Mouse (Mus musculus): ENCODE results near the gene Mia3. TPM values are rescaled to one million over a fixed set of nuclear protein-coding genes. Genes with fewer than 3 reads are reported as not detected.
"Not testable (repeated sequence)": the region's sequence is repeated elsewhere in the genome, so short reads cannot be mapped to it uniquely, and the experiment has no call there.

The Mia3 gene
- polyA plus RNA-seq, 1 experiment from 2014 or later: 110 TPM

GRCm38 (mm10) chr1:183322496-183322895 is 46.9 kb downstream of the Mia3 start:
- DNase-seq (ENCODE audit: low spot score); ATAC-seq (ENCODE audit: insufficient read depth, low FRiP score, low TSS enrichment): not testable (repeated sequence)

GRCm38 (mm10) chr1:183320708-183321107 is 48.6 kb downstream of the Mia3 start:
- DNase-seq (ENCODE audit: low spot score): no peak
- Histone ChIP-seq H3K9ac (ENCODE audit: low read length) (no peak overlapping the region), H3K36me3 (ENCODE audit: control insufficient read depth, insufficient read depth, low read length) (peaks cover 6% of the 10 kb centered on the region; the same call in 1 of the 2 replicates), H3K4me3 (ENCODE audit: low read depth, low read length) (no peak overlapping the region), H3K9me3 (ENCODE audit: control insufficient read depth, low read length) (no peaks in the 10 kb centered on the region), H3K4me1 (ENCODE audit: control insufficient read depth, insufficient read depth, low read length) (no peaks in the 10 kb centered on the region), H3K27ac (ENCODE audit: low read depth, low read length) (no peak overlapping the region), H3K4me2 (ENCODE audit: low read depth) (no peak overlapping the region), H3K27me3 (ENCODE audit: control insufficient read depth, insufficient read depth, low read length) (no peaks in the 10 kb centered on the region)
- 82% methylated on average over 3 of the region's 3 CpGs for WGBS
- no peak for ATAC-seq (ENCODE audit: insufficient read depth, low FRiP score, low TSS enrichment)

More at GRCm38 (mm10) chr1:183322496-183322895, 46.9 kb downstream of the Mia3 start:
- H3K4me3 ChIP-seq (ENCODE audit: low read depth, low read length); H3K27ac ChIP-seq (ENCODE audit: low read depth, low read length); H3K4me2 ChIP-seq (ENCODE audit: low read depth); H3K9me3 ChIP-seq (ENCODE audit: control insufficient read depth, low read length); H3K4me1 ChIP-seq (ENCODE audit: control insufficient read depth, insufficient read depth, low read length); H3K27me3 ChIP-seq (ENCODE audit: control insufficient read depth, insufficient read depth, low read length); H3K9ac ChIP-seq (ENCODE audit: low read length): not testable (repeated sequence)
- 98% methylated on average over 5 of the region's 5 CpGs for WGBS
- peaks cover 13% of the 10 kb centered on the region for H3K36me3 ChIP-seq (ENCODE audit: control insufficient read depth, insufficient read depth, low read length)

GRCm38 (mm10) chr1:183315783-183316182 is 53.6 kb downstream of the Mia3 start:
- Histone ChIP-seq H3K4me2 (ENCODE audit: low read depth) (no peak overlapping the region), H3K27me3 (ENCODE audit: control insufficient read depth, insufficient read depth, low read length) (no peaks in the 10 kb centered on the region), H3K9ac (ENCODE audit: low read length) (no peak overlapping the region), H3K36me3 (ENCODE audit: control insufficient read depth, insufficient read depth, low read length) (peaks cover 6% of the 10 kb centered on the region), H3K4me3 (ENCODE audit: low read depth, low read length) (no peak overlapping the region), H3K9me3 (ENCODE audit: control insufficient read depth, low read length) (no peaks in the 10 kb centered on the region), H3K27ac (ENCODE audit: low read depth, low read length) (no peak overlapping the region), H3K4me1 (ENCODE audit: control insufficient read depth, insufficient read depth, low read length) (no peaks in the 10 kb centered on the region)
- DNase-seq (ENCODE audit: low spot score) (no peak), ATAC-seq (ENCODE audit: insufficient read depth, low FRiP score, low TSS enrichment) (no peak)
- 92% methylated on average over 2 of the region's 2 CpGs for WGBS

- no peak for ATAC-seq (ENCODE audit: insufficient read depth, low FRiP score, low TSS enrichment)
These were observed 57.3 kb downstream of the Mia3 start for GRCm38 (mm10) chr1:183312076-183312475.

GRCm38 (mm10) chr1:183309601-183310000 is 59.8 kb downstream of the Mia3 start:
- not testable (repeated sequence) for H3K4me2 ChIP-seq (ENCODE audit: low read depth); H3K4me3 ChIP-seq (ENCODE audit: low read depth, low read length); H3K4me1 ChIP-seq (ENCODE audit: control insufficient read depth, insufficient read depth, low read length); H3K9ac ChIP-seq (ENCODE audit: low read length); H3K9me3 ChIP-seq (ENCODE audit: control insufficient read depth, low read length); H3K27me3 ChIP-seq (ENCODE audit: control insufficient read depth, insufficient read depth, low read length); H3K36me3 ChIP-seq (ENCODE audit: control insufficient read depth, insufficient read depth, low read length); DNase-seq (ENCODE audit: low spot score); ATAC-seq (ENCODE audit: insufficient read depth, low FRiP score, low TSS enrichment); H3K27ac ChIP-seq (ENCODE audit: low read depth, low read length)
- 64% methylated on average over 2 of the region's 2 CpGs for WGBS

More at GRCm38 (mm10) chr1:183312076-183312475, 57.3 kb downstream of the Mia3 start:
- DNase-seq (ENCODE audit: low spot score): no peak
- Histone ChIP-seq H3K4me1 (ENCODE audit: control insufficient read depth, insufficient read depth, low read length) (no peaks in the 10 kb centered on the region), H3K36me3 (ENCODE audit: control insufficient read depth, insufficient read depth, low read length) (peaks cover 6% of the 10 kb centered on the region), H3K9ac (ENCODE audit: low read length) (no peak overlapping the region), H3K4me2 (ENCODE audit: low read depth) (no peak overlapping the region), H3K9me3 (ENCODE audit: control insufficient read depth, low read length) (no peaks in the 10 kb centered on the region), H3K27ac (ENCODE audit: low read depth, low read length) (no peak overlapping the region), H3K4me3 (ENCODE audit: low read depth, low read length) (no peak overlapping the region), H3K27me3 (ENCODE audit: control insufficient read depth, insufficient read depth, low read length) (no peaks in the 10 kb centered on the region)
- WGBS: 93% methylated on average over 2 of the region's 2 CpGs

- Histone ChIP-seq H3K4me2 (ENCODE audit: low read depth) (no peak overlapping the region), H3K27ac (ENCODE audit: low read depth, low read length) (no peak overlapping the region), H3K9ac (ENCODE audit: low read length) (no peak overlapping the region), H3K4me1 (ENCODE audit: control insufficient read depth, insufficient read depth, low read length) (no peaks in the 10 kb centered on the region), H3K4me3 (ENCODE audit: low read depth, low read length) (no peak overlapping the region), H3K9me3 (ENCODE audit: control insufficient read depth, low read length) (no peaks in the 10 kb centered on the region), H3K27me3 (ENCODE audit: control insufficient read depth, insufficient read depth, low read length) (no peaks in the 10 kb centered on the region), H3K36me3 (ENCODE audit: control insufficient read depth, insufficient read depth, low read length) (peaks cover 2% of the 10 kb centered on the region; the same call in 1 of the 2 replicates)
- WGBS: 84% methylated on average over 1 of the region's 1 CpGs
- ATAC-seq (ENCODE audit: insufficient read depth, low FRiP score, low TSS enrichment): no peak
- no peak for DNase-seq (ENCODE audit: low spot score)
These were observed 60.9 kb downstream of the Mia3 start for GRCm38 (mm10) chr1:183308476-183308875.

GRCm38 (mm10) chr1:183307555-183307954 is 61.8 kb downstream of the Mia3 start:
- Histone ChIP-seq H3K27me3 (ENCODE audit: control insufficient read depth, insufficient read depth, low read length) (no peaks in the 10 kb centered on the region), H3K9me3 (ENCODE audit: control insufficient read depth, low read length) (no peaks in the 10 kb centered on the region), H3K9ac (ENCODE audit: low read length) (no peak overlapping the region), H3K4me2 (ENCODE audit: low read depth) (no peak overlapping the region), H3K27ac (ENCODE audit: low read depth, low read length) (no peak overlapping the region), H3K36me3 (ENCODE audit: control insufficient read depth, insufficient read depth, low read length) (no peaks in the 10 kb centered on the region), H3K4me1 (ENCODE audit: control insufficient read depth, insufficient read depth, low read length) (no peaks in the 10 kb centered on the region), H3K4me3 (ENCODE audit: low read depth, low read length) (no peak overlapping the region)
- DNase-seq (ENCODE audit: low spot score) (no peak), ATAC-seq (ENCODE audit: insufficient read depth, low FRiP score, low TSS enrichment) (no peak)
- 79% methylated on average over 3 of the region's 3 CpGs for WGBS

GRCm38 (mm10) chr1:183299161-183299560 is 70.2 kb downstream of the Mia3 start:
- DNase-seq (ENCODE audit: low spot score): peak; percentile 89
- Histone ChIP-seq H3K36me3 (ENCODE audit: control insufficient read depth, insufficient read depth, low read length) (no peaks in the 10 kb centered on the region), H3K27ac (ENCODE audit: low read depth, low read length) (no peak overlapping the region), H3K4me1 (ENCODE audit: control insufficient read depth, insufficient read depth, low read length) (no peaks in the 10 kb centered on the region), H3K4me3 (ENCODE audit: low read depth, low read length) (no peak overlapping the region), H3K9ac (ENCODE audit: low read length) (no peak overlapping the region), H3K27me3 (ENCODE audit: control insufficient read depth, insufficient read depth, low read length) (no peaks in the 10 kb centered on the region), H3K9me3 (ENCODE audit: control insufficient read depth, low read length) (no peaks in the 10 kb centered on the region), H3K4me2 (ENCODE audit: low read depth) (no peak overlapping the region)
- no peak for ATAC-seq (ENCODE audit: insufficient read depth, low FRiP score, low TSS enrichment)
- WGBS: 87% methylated on average over 6 of the region's 6 CpGs

- Histone ChIP-seq H3K9ac (ENCODE audit: low read length) (peak overlapping the region; percentile 23), H3K36me3 (ENCODE audit: control insufficient read depth, insufficient read depth, low read length) (no peaks in the 10 kb centered on the region; the same call in 1 of the 2 replicates), H3K4me2 (ENCODE audit: low read depth) (peak overlapping the region; percentile 45), H3K4me1 (ENCODE audit: control insufficient read depth, insufficient read depth, low read length) (no peaks in the 10 kb centered on the region), H3K9me3 (ENCODE audit: control insufficient read depth, low read length) (no peaks in the 10 kb centered on the region), H3K27ac (ENCODE audit: low read depth, low read length) (no peak overlapping the region), H3K4me3 (ENCODE audit: low read depth, low read length) (peak overlapping the region; percentile 44), H3K27me3 (ENCODE audit: control insufficient read depth, insufficient read depth, low read length) (no peaks in the 10 kb centered on the region)
- ATAC-seq (ENCODE audit: insufficient read depth, low FRiP score, low TSS enrichment) (no peak), DNase-seq (ENCODE audit: low spot score) (peak; percentile 54)
- under 1% methylated on average over 20 of the region's 20 CpGs for WGBS
These were observed 71.4 kb downstream of the Mia3 start for GRCm38 (mm10) chr1:183297886-183298489.

All from neural tube, embryonic 11.5 days (tissue).